In the genomic region with DNA sequence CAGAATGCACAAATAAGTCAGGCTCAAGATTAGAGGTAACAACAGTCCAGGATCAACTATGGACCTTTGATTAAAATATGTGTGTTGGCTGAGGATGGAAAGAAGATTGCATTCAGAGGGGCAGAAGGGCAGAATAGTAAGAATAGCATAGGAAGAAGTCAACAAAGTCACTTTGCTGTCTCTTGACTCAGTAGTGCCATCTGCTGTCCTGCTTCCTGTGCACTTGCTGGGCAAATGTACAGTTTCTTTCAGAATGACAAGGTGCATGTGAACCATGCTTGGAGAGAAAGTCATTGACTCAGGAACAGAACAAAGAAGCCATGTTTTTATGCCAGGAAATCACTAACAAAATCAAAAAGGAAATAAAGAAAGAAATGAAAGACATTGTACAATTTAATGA, we compare ENCODE assay signal across 19 mouse cellular contexts. TPM values are rescaled to one million over a fixed set of nuclear protein-coding genes. Genes with fewer than 3 reads are reported as not detected.
DNase-seq lines count a peak whose midpoint lies in the region; ATAC-seq and TF ChIP-seq lines count a peak whose summit lies in the region.
"Had no signal": no experiment of that assay in that cellular context is flagged by ENCODE, and none has a peak within 500 bp of the region (broad histone marks: within the 10 kb centered on the region; RNA-seq: fewer than 3 reads in every experiment).

No protein-coding gene starts in this region.

- no peak overlapping the region for H3K27ac ChIP-seq in intestine, postnatal 0 days (ENCODE audit: low read depth, low read length)
- no peak overlapping the region for H3K27ac ChIP-seq in intestine, embryonic 15.5 days
- H3K27ac ChIP-seq in liver, adult 2 months (replicated peaks; ENCODE audit: insufficient read depth, low read depth, low read length): no peak overlapping the region
- H3K27ac ChIP-seq in liver, postnatal 0 days (ENCODE audit: low read depth): no peak overlapping the region
- no peak overlapping the region for H3K27ac ChIP-seq in forebrain, embryonic 15.5 days (replicated peaks)
- H3K27ac ChIP-seq: embryonic facial prominence, embryonic 12.5 days; gastrocnemius, adult 2 months; hindbrain, embryonic 10.5 days had no signal

- H3K36me3 ChIP-seq in intestine, postnatal 0 days (ENCODE audit: control insufficient read depth, insufficient read depth): no peaks in the 10 kb centered on the region
- H3K36me3 ChIP-seq in intestine, embryonic 15.5 days: no peaks in the 10 kb centered on the region
- no peaks in the 10 kb centered on the region for H3K36me3 ChIP-seq in liver, adult 2 months (ENCODE audit: control insufficient read depth, insufficient read depth, low read length)
- no peaks in the 10 kb centered on the region for H3K36me3 ChIP-seq in liver, postnatal 0 days (replicated peaks; ENCODE audit: insufficient read depth, low read length)
- H3K36me3 ChIP-seq in forebrain, embryonic 15.5 days: no peaks in the 10 kb centered on the region
- H3K36me3 ChIP-seq: embryonic facial prominence, embryonic 12.5 days; heart, embryonic 12.5 days; hindbrain, embryonic 10.5 days had no signal

- H3K4me1 ChIP-seq in intestine, postnatal 0 days (replicated peaks; ENCODE audit: control insufficient read depth, insufficient read depth, low read length): no peaks in the 10 kb centered on the region
- no peaks in the 10 kb centered on the region for H3K4me1 ChIP-seq in intestine, embryonic 15.5 days (replicated peaks)
- H3K4me1 ChIP-seq in liver, adult 2 months (ENCODE audit: control insufficient read depth, insufficient read depth, low read length): no peaks in the 10 kb centered on the region
- no peaks in the 10 kb centered on the region for H3K4me1 ChIP-seq in liver, postnatal 0 days (ENCODE audit: insufficient read depth)
- H3K4me1 ChIP-seq in forebrain, embryonic 15.5 days: no peaks in the 10 kb centered on the region
- H3K4me1 ChIP-seq: embryonic facial prominence, embryonic 12.5 days; heart, embryonic 12.5 days; hindbrain, embryonic 10.5 days had no signal

- H3K9me3 ChIP-seq in intestine, postnatal 0 days (ENCODE audit: control insufficient read depth): no peaks in the 10 kb centered on the region
- H3K9me3 ChIP-seq in intestine, embryonic 15.5 days: no peaks in the 10 kb centered on the region
- H3K9me3 ChIP-seq in liver, postnatal 0 days (ENCODE audit: low read length): no peaks in the 10 kb centered on the region
- H3K9me3 ChIP-seq in forebrain, embryonic 15.5 days: 0 out of 2 replicates have a peak, but pooled peaks cover 3% of the 10 kb centered on the region

- peak; percentile 44 for TF ChIP-seq CTCF in intestine, postnatal 0 days (IDR thresholded peaks at IDR 0.05; ENCODE audit: low read depth)
- TF ChIP-seq CTCF in liver, adult 2 months (IDR thresholded peaks at IDR 0.05; ENCODE audit: low read depth, low read length): 0 out of 2 replicates have a peak, but pooled peaks have one; percentile 12
- no peak for TF ChIP-seq CTCF in liver, postnatal 0 days (IDR thresholded peaks at IDR 0.05; ENCODE audit: low read depth)

- H3K9ac ChIP-seq in intestine, postnatal 0 days (ENCODE audit: low read depth, low read length): no peak overlapping the region
- no peak overlapping the region for H3K9ac ChIP-seq in intestine, embryonic 15.5 days
- H3K9ac ChIP-seq in liver, adult 2 months (ENCODE audit: low read depth, low read length): no peak overlapping the region
- H3K9ac ChIP-seq in liver, postnatal 0 days (replicated peaks): no peak overlapping the region
- no peak overlapping the region for H3K9ac ChIP-seq in forebrain, embryonic 15.5 days (replicated peaks)
- H3K9ac ChIP-seq: embryonic facial prominence, embryonic 12.5 days; heart, embryonic 12.5 days had no signal

- no peak for TF ChIP-seq POLR2A in liver, adult 2 months (IDR thresholded peaks at IDR 0.05; ENCODE audit: extremely low read depth, insufficient read depth, low read length)

- ATAC-seq in intestine, postnatal 0 days: no peak
- ATAC-seq in intestine, embryonic 15.5 days: no peak
- no peak for ATAC-seq in liver, postnatal 0 days
- ATAC-seq in forebrain, embryonic 15.5 days (replicated peaks): no peak

- DNase-seq in liver, adult 2 months (ENCODE audit: extremely low read depth, low read depth, low spot score): peak; percentile 30
- no peak for DNase-seq in liver, postnatal 0 days
- peak; percentile 17 for DNase-seq in ES-CJ7 (ENCODE audit: low read depth, low spot score)
- DNase-seq in adrenal gland, postnatal 25 days: peak; percentile 19
- no peak for DNase-seq in gastrocnemius, postnatal 36 days
- DNase-seq: gastrocnemius, adult 2 months had no signal

- H3K4me3 ChIP-seq in intestine, postnatal 0 days (ENCODE audit: low read depth, low read length): no peak overlapping the region
- H3K4me3 ChIP-seq in intestine, embryonic 15.5 days (replicated peaks): no peak overlapping the region
- H3K4me3 ChIP-seq in liver, adult 2 months (ENCODE audit: insufficient read depth, low read depth, low read length): no peak overlapping the region
- no peak overlapping the region for H3K4me3 ChIP-seq in liver, postnatal 0 days (ENCODE audit: low read depth, low read length)
- H3K4me3 ChIP-seq in forebrain, embryonic 15.5 days: no peak overlapping the region
- H3K4me3 ChIP-seq: embryonic facial prominence, embryonic 12.5 days; gastrocnemius, adult 2 months; heart, embryonic 12.5 days; hindbrain, embryonic 10.5 days had no signal

- no peak for TF ChIP-seq EP300 in liver, postnatal 0 days (IDR thresholded peaks at IDR 0.05; ENCODE audit: low read depth)

- H3K4me2 ChIP-seq in intestine, postnatal 0 days (replicated peaks; ENCODE audit: low read depth): no peak overlapping the region
- H3K4me2 ChIP-seq in intestine, embryonic 15.5 days (replicated peaks): no peak overlapping the region
- no peak overlapping the region for H3K4me2 ChIP-seq in liver, postnatal 0 days (ENCODE audit: low read depth, low read length)
- no peak overlapping the region for H3K4me2 ChIP-seq in forebrain, embryonic 15.5 days (replicated peaks)
- H3K4me2 ChIP-seq: embryonic facial prominence, embryonic 12.5 days; heart, embryonic 12.5 days had no signal

- H3K27me3 ChIP-seq in intestine, postnatal 0 days (replicated peaks; ENCODE audit: control insufficient read depth, insufficient read depth, low read length): no peaks in the 10 kb centered on the region
- H3K27me3 ChIP-seq in intestine, embryonic 15.5 days (replicated peaks): no peaks in the 10 kb centered on the region
- no peaks in the 10 kb centered on the region for H3K27me3 ChIP-seq in liver, adult 2 months (ENCODE audit: control insufficient read depth, insufficient read depth, low read length)
- H3K27me3 ChIP-seq in liver, postnatal 0 days (ENCODE audit: insufficient read depth, low read length): no peaks in the 10 kb centered on the region
- H3K27me3 ChIP-seq in forebrain, embryonic 15.5 days: no peaks in the 10 kb centered on the region
- H3K27me3 ChIP-seq: embryonic facial prominence, embryonic 12.5 days; heart, embryonic 12.5 days had no signal

- intact Hi-C loops in gastrocnemius, postnatal 36 days (cut with DNase I): no loop called here

- no peaks in the 10 kb centered on the region for H3K79me2 ChIP-seq in liver, adult 2 months (ENCODE audit: control insufficient read depth, insufficient read depth, low read length)

RNA-seq across cellular contexts. Expression of gene Defb8, which starts 40.2 kb away (rescaled TPM):
- polyA plus RNA-seq in intestine, postnatal 0 days (2015; fragmentation: Nextera tagmentation; extraction: Ambion mirVana): not detected in 2 replicates
- not detected in 2 replicates for polyA plus RNA-seq in intestine, embryonic 15.5 days (2015; fragmentation: Nextera tagmentation; extraction: Ambion mirVana)
- total RNA-seq in liver, adult 2 months (2014; rRNA removed): not detected in 2 replicates
- polyA plus RNA-seq in liver, adult 2 months (2012; rRNA removed): not detected in 2 replicates
- polyA plus RNA-seq in liver, postnatal 0 days (2015; fragmentation: Nextera tagmentation; extraction: Ambion mirVana): not detected in 2 replicates
- not detected in 2 replicates for total RNA-seq in adrenal gland, postnatal 25 days (2021)
- total RNA-seq in gastrocnemius, postnatal 36 days (2021): not detected
- polyA plus RNA-seq in forebrain, embryonic 15.5 days (2015; fragmentation: Nextera tagmentation; extraction: Ambion mirVana): not detected in 2 replicates
- total RNA-seq: gastrocnemius, adult 2 months; megakaryocyte, adult 5-6 weeks had no signal
- polyA plus RNA-seq: embryonic facial prominence, embryonic 12.5 days; forebrain, embryonic 11.5 days; heart, embryonic 12.5 days; hindbrain, embryonic 10.5 days; limb, embryonic 11.5 days; liver, embryonic 16.5 days; neural tube, embryonic 14.5 days; small intestine, adult 2 months; stomach, embryonic 16.5 days had no signal

Comparison
In these comparisons a context has a peak if more than half of its experiments do, and no peak if none do; other contexts are left out.
1. DNase-seq: peak in liver, adult 2 months (single experiment), ES-CJ7 (single experiment) and adrenal gland, postnatal 25 days (single experiment); none in liver, postnatal 0 days (single experiment) and gastrocnemius, postnatal 36 days (0 of 2).